Mouse (Mus musculus) CH12.LX (cell line): Measurements from ENCODE around the gene Papola. TPM values are rescaled to one million over a fixed set of nuclear protein-coding genes. Genes with fewer than 3 reads are reported as not detected.

Source experiments
- DNase-seq: peaks from one replicate; pipeline ENCODE4 v3.0.0-alpha.2; 2013; ENCODE audit errors: extremely low read depth
- H3K27ac ChIP-seq: 2 replicates; pipeline ENCODE4 v1.5.1; 2012; ENCODE audit warnings: low read depth, mild to moderate bottlenecking, control low read depth, moderate library complexity; ENCODE audit not compliant: insufficient read depth
- H3K27me3 ChIP-seq: replicated peaks from 2 replicates; pipeline ENCODE3; 2012; ENCODE audit warnings: inconsistent platforms
- H3K36me3 ChIP-seq, 2 experiments: replicated peaks in 1 of 2; 2 replicates each; pipeline versions ENCODE3 to v1.6.1; 2012; ENCODE audit warnings: inconsistent platforms in 1 of 2, low read length in 1 of 2, mild to moderate bottlenecking in 1 of 2, mixed read lengths in 1 of 2, moderate library complexity in 1 of 2; ENCODE audit not compliant: control insufficient read depth in 1 of 2, insufficient read depth in 1 of 2
- H3K4me1 ChIP-seq, 2 experiments: 2 replicates each; pipeline ENCODE4 v1.6.1; 2012; ENCODE audit warnings: inconsistent platforms in 1 of 2, moderate library complexity in 1 of 2; ENCODE audit not compliant: insufficient read depth in 2 of 2, control insufficient read depth in 1 of 2
- H3K4me2 ChIP-seq: 2 replicates; pipeline ENCODE4 v1.6.1; 2012; ENCODE audit warnings: low read depth, mild to moderate bottlenecking, control low read depth; ENCODE audit not compliant: poor library complexity, insufficient read depth, severe bottlenecking
- H3K4me3 ChIP-seq, 3 experiments: fragments of 150-350 bp in 1 of 3; sonication (generic) in 1 of 3; replicated peaks in 1 of 3; 2 replicates each; pipeline versions ENCODE3 to v1.5.1; 2011 to 2012; ENCODE audit warnings: low read depth in 2 of 3, low read length in 2 of 3, mild to moderate bottlenecking in 2 of 3, moderate library complexity in 2 of 3, control low read depth in 1 of 3, improper control_type of control experiment in 1 of 3, inconsistent platforms in 1 of 3, mixed read lengths in 1 of 3; ENCODE audit not compliant: poor library complexity in 1 of 3
- H3K79me2 ChIP-seq: replicated peaks from 2 replicates; pipeline ENCODE4 v1.6.1; 2012; ENCODE audit warnings: mild to moderate bottlenecking, moderate library complexity; ENCODE audit not compliant: control insufficient read depth, poor library complexity, insufficient read depth, severe bottlenecking; ENCODE audit errors: extremely low read depth
- H3K9ac ChIP-seq: 2 replicates; pipeline ENCODE4 v1.6.1; 2012; ENCODE audit warnings: low read depth, mild to moderate bottlenecking, control low read depth, moderate library complexity; ENCODE audit not compliant: insufficient read depth
- H3K9me3 ChIP-seq: replicated peaks from 2 replicates; pipeline ENCODE3; 2012; ENCODE audit warnings: low read length, inconsistent platforms, mixed read lengths
- BHLHE40 ChIP-seq: IDR thresholded peaks from 2 replicates; pipeline ENCODE4 v1.6.1; 2011; ENCODE audit warnings: mild to moderate bottlenecking, low read depth, low read length, improper control_type of control experiment
- CHD2 ChIP-seq: IDR thresholded peaks from 2 replicates; pipeline ENCODE4 v1.6.1; 2011; ENCODE audit warnings: low read length, improper control_type of control experiment
- E2F4 ChIP-seq: IDR thresholded peaks from 2 replicates; pipeline ENCODE4 v1.6.1; 2011; ENCODE audit warnings: low read depth, low read length, improper control_type of control experiment; ENCODE audit not compliant: insufficient replicate concordance
- EP300 ChIP-seq: IDR thresholded peaks from 2 replicates; pipeline ENCODE4 v1.6.1; 2011; ENCODE audit warnings: low read length, improper control_type of control experiment
- GABPA ChIP-seq: IDR thresholded peaks from 2 replicates; pipeline ENCODE4 v1.6.1; 2012; ENCODE audit warnings: low read depth, low read length, improper control_type of control experiment, inconsistent platforms; ENCODE audit not compliant: insufficient replicate concordance
- MAFK ChIP-seq: IDR thresholded peaks from 2 replicates; pipeline ENCODE4 v1.6.1; 2011; ENCODE audit warnings: low read length, improper control_type of control experiment; ENCODE audit not compliant: insufficient replicate concordance
- MAX ChIP-seq: IDR thresholded peaks from 2 replicates; pipeline ENCODE4 v1.6.1; 2011; ENCODE audit warnings: low read length, improper control_type of control experiment
- MEF2A ChIP-seq: IDR thresholded peaks from 2 replicates; pipeline ENCODE4 v1.6.1; 2014; ENCODE audit warnings: low read depth, mild to moderate bottlenecking, inconsistent platforms, low read length, improper control_type of control experiment, borderline replicate concordance
- MXI1 ChIP-seq: IDR thresholded peaks from 2 replicates; pipeline ENCODE4 v1.6.1; 2011; ENCODE audit warnings: mild to moderate bottlenecking, low read depth, low read length, improper control_type of control experiment
- NRF1 ChIP-seq: IDR thresholded peaks from 2 replicates; pipeline ENCODE4 v1.6.1; 2014; ENCODE audit warnings: low read depth, mild to moderate bottlenecking, inconsistent platforms, low read length, improper control_type of control experiment, moderate library complexity
- SIN3A ChIP-seq: IDR thresholded peaks from 2 replicates; pipeline ENCODE4 v1.6.1; 2012; ENCODE audit warnings: low read length, improper control_type of control experiment, inconsistent platforms
- TBP ChIP-seq: conservative IDR thresholded peaks from 2 replicates; pipeline ENCODE4 v1.6.1; 2011; ENCODE audit warnings: low read depth, low read length, improper control_type of control experiment
- UBTF ChIP-seq: IDR thresholded peaks from 2 replicates; pipeline ENCODE4 v1.6.1; 2012; ENCODE audit warnings: low read depth, mild to moderate bottlenecking, inconsistent platforms, low read length, improper control_type of control experiment, moderate library complexity
- USF1 ChIP-seq: IDR thresholded peaks from 2 replicates; pipeline ENCODE4 v1.6.1; 2014; ENCODE audit warnings: low read depth, mild to moderate bottlenecking, inconsistent platforms, low read length, improper control_type of control experiment
- USF2 ChIP-seq: conservative IDR thresholded peaks from 2 replicates; pipeline ENCODE4 v1.6.1; 2011; ENCODE audit warnings: low read depth, low read length, improper control_type of control experiment
- ZC3H11A ChIP-seq: IDR thresholded peaks from 2 replicates; pipeline ENCODE4 v1.6.1; 2012; ENCODE audit warnings: low read depth, mild to moderate bottlenecking, inconsistent platforms, low read length, improper control_type of control experiment
- ZKSCAN1 ChIP-seq: IDR thresholded peaks from 2 replicates; pipeline ENCODE4 v1.6.1; 2012; ENCODE audit warnings: low read depth, inconsistent platforms, low read length, improper control_type of control experiment, borderline replicate concordance
- ZMIZ1 ChIP-seq: IDR thresholded peaks from 2 replicates; pipeline ENCODE4 v1.6.1; 2012; ENCODE audit warnings: low read depth, mild to moderate bottlenecking, inconsistent platforms, low read length, improper control_type of control experiment
- dilution Hi-C: fragments of 300-500 bp; cut with MboI; formaldehyde crosslinking; loops from 2 replicates; pipeline ENCODE4 v1.14.3; 2020; ENCODE audit warnings: low sequenced_read_pairs; ENCODE audit not compliant: extremely low pct_unique_long_range_greater_than_20kb, extremely low pct_ligation_motif_present
- in situ Hi-C: fragments of 300-500 bp; cut with MboI; formaldehyde crosslinking; loops from 3 replicates; pipeline ENCODE4 v1.14.3; 2019; ENCODE audit warnings: low sequenced_read_pairs, low pct_ligation_motif_present, low pct_unique_long_range_greater_than_20kb, mixed read lengths
- polyA plus RNA-seq: library from polyadenylated mRNA; unstranded; fragments of >175 nt; gene quantifications from 2 replicates; pipeline ENCODE4 v1.2.1, GENCODE M21; 2012; ENCODE audit warnings: low read depth; ENCODE audit not compliant: insufficient read length
- total RNA-seq, 2 experiments: library from RNA; depleted of rRNA; stranded (reverse); fragments of 300-350 nt in 1 of 2; fragments of >200 nt in 1 of 2; gene quantifications; 2 replicates each; pipeline ENCODE4 v1.2.3; 2012 to 2014

The Papola gene
- total and polyA plus RNA-seq, 3 experiments, result 100.0 to 150 (median 111) TPM

DNA sequence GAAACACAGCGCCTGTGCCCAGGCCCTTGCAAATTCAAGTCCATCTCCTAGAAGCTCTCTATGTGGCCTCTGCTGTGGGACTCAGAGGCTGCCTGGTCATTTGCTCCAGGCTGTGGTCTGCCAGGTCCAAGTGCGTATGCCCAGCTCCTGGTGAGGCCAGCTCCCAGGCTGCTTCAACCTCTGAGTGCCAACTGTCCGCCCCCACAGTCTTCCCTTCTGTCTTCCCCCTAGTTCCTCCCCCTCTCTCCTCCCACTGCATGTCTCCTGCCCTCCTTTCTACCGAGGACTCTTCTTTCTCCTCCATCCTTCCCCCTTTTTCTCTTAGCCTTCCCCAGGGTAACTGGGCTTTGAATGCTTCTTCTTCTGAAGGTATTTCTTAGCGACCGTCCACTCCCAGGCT is 77.6 kb downstream of the Papola start:
- Histone ChIP-seq H3K27ac (no peak overlapping the region), H3K4me1 (peaks cover 0 to 7% of the 10 kb centered on the region in 2 experiments; a peak in 1 of 4 replicates), H3K79me2 (no peaks in the 10 kb centered on the region), H3K36me3 (no peaks in the 10 kb centered on the region), H3K4me3 (no peak overlapping the region), H3K9ac (no peak overlapping the region), H3K4me2 (no peak overlapping the region), H3K27me3 (no peaks in the 10 kb centered on the region), H3K9me3 (peaks cover 14% of the 10 kb centered on the region)
- dilution Hi-C loops (no loop called here), in situ Hi-C loops (no loop called here)
- TF ChIP-seq NRF1, result no peak
- TF ChIP-seq ZKSCAN1, result no peak
- TF ChIP-seq MEF2A, result no peak
- TF ChIP-seq USF1, result no peak
- TF ChIP-seq BHLHE40, result no peak
- TF ChIP-seq USF2, result no peak
- no peak for TF ChIP-seq SIN3A
- TF ChIP-seq EP300, result no peak
- no peak for TF ChIP-seq MXI1
- no peak for TF ChIP-seq TBP
- no peak for DNase-seq

DNA sequence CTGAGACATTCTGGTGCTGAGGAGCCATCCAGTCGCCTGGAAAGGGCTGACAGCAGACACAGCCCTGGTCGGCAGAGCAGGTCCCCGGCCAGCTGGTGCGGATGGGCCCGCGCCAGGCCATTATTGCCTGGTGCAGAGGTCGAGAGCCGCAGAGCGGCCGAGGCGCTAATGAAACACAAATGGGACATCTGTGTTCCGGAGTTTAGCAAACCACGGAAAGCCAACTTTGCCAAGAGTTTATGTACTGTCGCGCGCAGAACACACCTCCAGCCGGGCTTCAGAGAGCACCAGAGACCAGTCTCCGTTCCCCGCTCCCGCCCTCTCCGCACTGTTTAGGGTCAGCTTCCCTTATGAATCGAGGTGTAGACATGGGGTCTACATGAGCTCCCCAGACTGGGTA is 78.1 kb downstream of the Papola start:
- H3K9ac ChIP-seq, result no peak overlapping the region
- in situ Hi-C loops, result no loop called here
- peaks cover 0 to 7% of the 10 kb centered on the region in 2 experiments; a peak in 1 of 4 replicates for H3K4me1 ChIP-seq
- no peaks in the 10 kb centered on the region for H3K79me2 ChIP-seq
- H3K4me3 ChIP-seq, result no peak overlapping the region
- no peak overlapping the region for H3K4me2 ChIP-seq
- DNase-seq, result no peak
- no peaks in the 10 kb centered on the region for H3K27me3 ChIP-seq
- peaks cover 15% of the 10 kb centered on the region for H3K9me3 ChIP-seq
- H3K27ac ChIP-seq, result no peak overlapping the region
- no peak for TF ChIP-seq GABPA
- TF ChIP-seq BHLHE40, result no peak
- TF ChIP-seq MAX, result no peak
- no peak for TF ChIP-seq TBP
- TF ChIP-seq ZC3H11A, result no peak
- TF ChIP-seq ZMIZ1, result no peak
- no peak for TF ChIP-seq MXI1
- no peak for TF ChIP-seq USF1
- TF ChIP-seq UBTF, result no peak
- TF ChIP-seq USF2, result no peak
- no peak for TF ChIP-seq ZKSCAN1
- TF ChIP-seq CHD2, result no peak
- TF ChIP-seq MAFK, result no peak
- no peak for TF ChIP-seq E2F4
- TF ChIP-seq, all 38 proteins: peak for 0
- no peaks in the 10 kb centered on the region for H3K36me3 ChIP-seq
- dilution Hi-C loops, result no loop called here
